Mouse (Mus musculus) retina, adult 2 months (tissue): ENCODE data around the gene Olfr282.

ENCODE experiments used
- DNase-seq: peaks from one replicate; pipeline ENCODE4 v3.0.0-alpha.2; 2012; ENCODE audit warnings: low read depth, low spot score

Gene Olfr282

DNA sequence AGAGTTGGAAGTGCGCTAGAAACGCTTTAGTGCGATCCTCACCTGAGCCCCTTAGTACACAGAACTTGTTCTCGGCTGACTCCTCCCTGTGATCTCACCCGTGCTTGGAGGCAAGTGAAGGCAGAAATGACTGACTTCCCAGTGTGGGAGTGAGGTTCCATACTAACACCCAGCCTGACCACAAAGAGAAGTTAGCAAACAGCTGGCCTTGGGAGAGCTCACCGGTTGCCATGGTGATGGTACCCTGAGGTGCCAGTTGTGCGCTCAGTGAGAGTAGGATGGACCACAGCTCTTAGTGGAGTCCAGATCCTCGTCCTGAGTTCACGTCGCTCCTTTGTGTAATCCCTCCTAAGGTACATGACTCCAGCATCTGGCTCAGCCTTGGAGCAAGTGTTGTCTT is 43.9 kb downstream of the Olfr282 start:
- no peak for DNase-seq

DNA sequence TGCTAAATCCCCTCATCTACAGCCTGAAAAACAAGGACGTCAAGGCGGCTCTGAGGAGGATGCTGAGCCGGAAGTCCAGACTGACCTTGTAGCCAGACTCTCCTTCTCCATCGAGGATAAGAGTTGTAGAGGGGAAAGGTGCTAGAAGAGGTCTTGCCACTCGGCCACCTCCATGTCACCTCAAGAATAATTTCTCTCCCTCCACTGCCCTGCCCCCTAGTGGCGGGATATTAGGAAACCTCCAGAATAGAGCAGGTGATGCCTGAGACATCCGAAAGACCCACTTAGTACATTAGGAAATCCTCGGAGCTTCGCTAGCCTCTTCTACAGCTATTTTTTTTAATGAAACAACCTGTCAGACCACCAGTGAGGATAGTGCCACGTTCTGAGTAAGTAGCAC is 44.4 kb downstream of the Olfr282 start:
- peak; percentile 13 for DNase-seq

DNA sequence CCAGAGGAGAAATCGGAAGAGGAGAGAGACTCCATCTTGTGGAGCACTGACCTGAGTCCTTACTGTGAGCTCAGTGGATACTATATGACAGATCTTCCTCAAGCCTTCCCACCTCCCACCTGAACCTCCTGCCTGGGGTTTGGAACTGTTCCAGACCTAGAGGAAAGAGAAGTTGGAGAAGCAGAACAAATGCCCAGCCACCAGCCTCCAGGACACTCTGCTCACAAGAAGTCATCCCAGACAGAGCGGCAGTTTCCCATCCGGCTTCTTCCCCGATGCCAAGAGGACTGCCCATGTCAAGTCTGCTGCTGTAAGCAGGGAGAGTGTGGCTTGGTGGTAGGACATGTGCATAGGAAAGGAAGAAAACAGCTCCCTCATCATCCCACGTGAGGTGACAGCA is 45.3 kb downstream of the Olfr282 start:
- no peak for DNase-seq

DNA sequence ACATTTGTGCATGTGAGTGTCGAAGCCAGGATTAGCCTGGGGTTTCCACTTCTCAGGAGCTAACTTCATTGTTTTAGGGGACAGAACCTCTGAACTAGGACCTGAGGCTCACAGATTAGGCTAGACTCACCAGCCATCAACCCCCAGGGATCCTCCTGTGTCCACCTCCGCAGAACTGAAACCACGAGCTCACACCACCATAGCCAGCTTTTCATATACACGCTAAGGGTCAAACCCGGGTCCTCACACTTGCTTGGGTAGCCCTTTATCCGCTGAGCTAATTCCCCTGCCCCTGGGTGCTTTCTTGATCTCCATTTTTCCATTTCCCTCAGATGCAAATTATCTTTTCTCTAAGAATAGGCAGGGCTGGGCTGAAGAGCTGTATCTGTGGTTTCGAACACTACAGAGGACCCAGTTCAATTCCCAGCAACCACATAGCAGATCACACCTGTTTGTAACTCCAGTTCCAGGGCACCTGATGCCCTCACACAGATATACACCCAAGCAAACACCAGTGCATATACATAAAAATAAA is 48.6 kb downstream of the Olfr282 start:
- no peak for DNase-seq

DNA sequence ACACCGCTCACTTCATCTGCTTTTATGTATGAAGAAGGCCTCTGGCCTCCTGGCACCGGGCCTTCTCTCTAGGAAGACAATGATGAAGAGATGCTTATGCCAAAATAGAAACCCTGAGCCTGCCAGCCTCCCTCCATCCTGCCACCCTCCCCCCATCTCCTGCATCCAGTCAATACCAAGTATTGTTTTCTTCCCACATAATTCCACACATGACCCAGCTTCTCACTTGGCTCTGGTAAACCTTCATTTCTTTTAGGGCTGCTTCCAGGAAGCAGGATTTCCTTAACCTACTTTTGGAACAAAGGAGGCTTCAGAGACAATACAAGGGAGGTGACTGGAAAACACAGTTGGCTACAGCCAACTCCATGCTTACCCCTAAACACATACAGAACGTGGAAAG is 51.7 kb downstream of the Olfr282 start, which contains the start of gene Lalba:
Lalba (minus strand) TSS at position 21 of the 400 bp plus-strand sequence.
- DNase-seq: no peak

DNA sequence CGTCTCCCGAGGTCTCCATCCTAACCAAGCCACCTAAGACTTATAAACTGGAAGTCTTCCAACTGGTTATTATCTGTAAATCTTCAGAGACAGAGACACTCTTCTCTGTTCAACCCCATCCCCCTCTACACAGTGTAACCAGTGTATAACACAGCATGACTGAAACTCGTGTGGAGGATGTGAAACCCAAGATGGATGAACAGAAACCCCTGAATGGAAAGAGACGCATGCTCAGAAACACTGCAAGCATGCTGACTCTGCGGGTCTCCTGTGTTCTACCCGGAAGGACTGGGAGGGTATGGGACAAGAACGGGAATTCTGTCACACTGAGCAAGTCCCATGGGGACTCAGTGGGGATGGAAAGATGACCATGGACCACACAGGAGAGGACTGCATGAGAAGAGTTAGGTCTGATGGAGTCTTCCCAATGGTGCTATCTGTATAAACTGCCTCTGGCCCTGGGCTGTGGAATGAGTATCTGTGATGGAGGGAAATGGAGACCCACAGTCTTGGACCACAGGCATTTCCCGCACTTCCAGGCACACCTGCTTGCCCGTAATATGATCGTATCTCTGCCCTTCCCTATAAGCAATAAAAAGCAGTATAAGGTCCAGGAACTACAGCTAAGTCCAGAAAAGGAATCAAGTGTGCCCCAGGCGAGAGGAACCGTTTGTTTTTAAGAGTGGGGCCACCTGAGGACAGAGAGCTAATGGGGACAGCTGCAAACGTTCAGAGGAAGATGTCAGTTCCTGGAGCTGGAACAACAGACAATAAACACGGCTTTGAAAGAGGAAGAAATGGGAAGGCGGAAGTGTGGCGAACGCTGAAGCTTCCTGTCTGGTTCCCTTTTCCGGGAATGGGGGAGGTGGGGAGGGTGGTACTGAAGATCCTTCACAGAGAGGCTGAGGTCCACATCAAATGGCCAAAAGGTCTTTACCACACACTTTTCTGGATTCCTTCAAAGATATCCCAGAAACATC is 53.2 kb downstream of the Olfr282 start:
- DNase-seq: no peak

DNA sequence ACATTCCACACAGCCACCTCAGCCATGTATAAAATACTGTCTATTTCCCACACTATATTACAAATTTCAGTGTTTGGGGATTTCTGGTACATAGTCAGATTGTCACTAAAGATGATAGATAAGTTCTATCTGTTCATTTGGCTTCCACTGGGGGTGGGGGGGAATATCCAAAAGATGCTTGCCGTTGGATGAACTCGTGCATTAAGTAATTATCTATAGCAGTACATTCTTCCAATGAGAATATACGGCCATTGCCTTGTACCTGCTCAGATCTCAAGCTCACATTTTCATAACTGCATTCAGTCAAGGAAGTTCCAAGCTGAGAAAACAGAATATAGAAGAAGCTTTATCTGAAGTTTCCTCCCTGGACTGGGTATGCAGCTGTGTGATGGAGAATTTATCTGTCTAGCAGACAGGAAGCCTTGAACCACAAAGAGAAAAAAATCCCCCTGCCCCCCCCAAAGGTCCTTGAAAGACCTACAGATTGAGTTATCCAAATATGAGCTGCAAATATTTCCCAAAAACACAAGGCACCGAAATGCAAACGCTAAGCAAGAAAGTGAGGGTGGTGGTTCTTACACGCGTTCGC is 55.5 kb downstream of the Olfr282 start:
- no peak for DNase-seq
